Mouse (Mus musculus): ENCODE measurements at regions not wholly inside any gene's neighbourhood (a gene's known extent, or its start where the extent isn't known, plus 50 kb on each side); places are given as distances from the start of the nearest gene placed in this dataset.

DNA sequence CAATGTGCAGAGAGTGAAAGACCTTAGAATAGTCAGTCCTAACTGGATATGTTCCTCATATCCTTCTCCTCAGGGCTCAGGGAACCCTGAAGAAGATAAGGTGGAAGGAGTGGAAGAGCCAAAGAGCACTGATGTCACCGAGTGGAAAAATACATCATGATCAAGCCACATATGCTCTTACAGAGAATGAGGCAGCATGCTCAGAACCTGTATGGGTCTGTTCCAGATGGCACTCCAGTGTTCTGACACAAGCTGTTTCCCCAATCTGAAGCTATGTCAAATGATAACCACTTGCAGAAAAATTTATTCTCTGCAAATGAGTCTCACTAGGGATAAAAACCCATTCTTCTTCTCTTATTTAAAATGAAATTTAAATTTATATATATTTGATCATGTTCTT lies 572.6 kb upstream of the Robo2 start:
- Histone ChIP-seq H3K9ac (ENCODE audit: low read length) (no peak overlapping the region), H3K9me3 (ENCODE audit: control insufficient read depth, low read length) (no peaks in the 10 kb centered on the region), H3K27ac (ENCODE audit: low read depth, low read length) (no peak overlapping the region), H3K36me3 (ENCODE audit: control insufficient read depth, insufficient read depth, low read length) (no peaks in the 10 kb centered on the region), H3K4me1 (ENCODE audit: control insufficient read depth, insufficient read depth, low read length) (no peaks in the 10 kb centered on the region), H3K4me2 (no peak overlapping the region), H3K4me3 (ENCODE audit: low read depth, low read length) (no peak overlapping the region), H3K27me3 (ENCODE audit: control insufficient read depth, insufficient read depth, low read length) (no peaks in the 10 kb centered on the region)
- WGBS, result 84% methylated on average over 1 of the region's 1 CpGs
- DNase-seq (ENCODE audit: low spot score, missing footprints), result no peak
- ATAC-seq (ENCODE audit: low FRiP score), result no peak

DNA sequence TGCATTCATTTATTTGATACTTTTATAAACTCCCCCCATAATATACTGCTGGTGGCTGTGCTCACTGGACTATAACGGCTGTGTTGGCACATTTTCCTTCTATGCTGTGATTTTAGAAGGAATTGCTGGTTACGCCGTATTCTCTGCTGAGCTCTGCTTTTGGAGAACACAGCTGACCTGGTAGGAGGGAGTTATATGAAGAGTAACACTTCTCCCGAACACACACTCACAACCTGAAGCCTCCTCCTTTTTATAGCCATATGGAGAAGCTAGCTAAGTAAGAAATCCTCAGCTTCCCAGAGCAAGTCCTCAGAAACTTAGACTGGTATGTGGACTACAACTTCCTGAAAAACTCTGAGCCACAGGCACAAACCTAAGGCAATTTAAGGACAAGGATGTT lies 554.5 kb upstream of the Robo2 start:
- Histone ChIP-seq H3K27ac (ENCODE audit: low read depth, low read length) (no peak overlapping the region), H3K4me3 (ENCODE audit: low read depth, low read length) (no peak overlapping the region), H3K4me1 (ENCODE audit: control insufficient read depth, insufficient read depth, low read length) (no peaks in the 10 kb centered on the region), H3K36me3 (ENCODE audit: control insufficient read depth, insufficient read depth, low read length) (no peaks in the 10 kb centered on the region), H3K27me3 (ENCODE audit: control insufficient read depth, insufficient read depth, low read length) (no peaks in the 10 kb centered on the region), H3K9me3 (ENCODE audit: control insufficient read depth, low read length) (no peaks in the 10 kb centered on the region), H3K9ac (ENCODE audit: low read length) (no peak overlapping the region), H3K4me2 (no peak overlapping the region)
- DNase-seq (ENCODE audit: low spot score, missing footprints) (no peak), ATAC-seq (ENCODE audit: low FRiP score) (no peak)
- 91% methylated on average over 4 of the region's 4 CpGs for WGBS

DNA sequence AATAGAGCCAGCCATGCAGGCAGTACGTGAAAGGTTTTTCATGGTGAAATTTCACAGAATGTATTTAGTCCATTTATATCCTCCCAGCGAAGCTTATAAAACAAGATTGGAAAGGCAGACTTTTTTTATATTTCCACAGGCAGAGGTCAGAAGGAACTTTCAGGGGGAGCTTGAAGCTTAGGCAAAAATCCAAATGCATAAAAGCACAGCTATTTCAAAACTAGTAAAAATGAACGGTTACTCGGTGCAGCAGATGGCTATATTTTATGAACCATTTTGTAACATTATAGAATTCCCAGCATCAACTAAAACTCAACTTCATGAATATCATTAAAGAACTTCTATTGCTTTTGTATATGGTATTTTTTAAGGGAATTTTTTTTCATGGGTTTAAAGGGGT lies 518.1 kb upstream of the Robo2 start:
- 93% methylated on average over 4 of the region's 4 CpGs for WGBS
- Histone ChIP-seq H3K4me1 (ENCODE audit: control insufficient read depth, insufficient read depth, low read length) (no peaks in the 10 kb centered on the region), H3K4me2 (no peak overlapping the region), H3K9me3 (ENCODE audit: control insufficient read depth, low read length) (no peaks in the 10 kb centered on the region), H3K4me3 (ENCODE audit: low read depth, low read length) (no peak overlapping the region), H3K27ac (ENCODE audit: low read depth, low read length) (no peak overlapping the region), H3K36me3 (ENCODE audit: control insufficient read depth, insufficient read depth, low read length) (no peaks in the 10 kb centered on the region), H3K27me3 (ENCODE audit: control insufficient read depth, insufficient read depth, low read length) (no peaks in the 10 kb centered on the region), H3K9ac (ENCODE audit: low read length) (no peak overlapping the region)
- ATAC-seq (ENCODE audit: low FRiP score) (no peak), DNase-seq (ENCODE audit: low spot score, missing footprints) (no peak)

DNA sequence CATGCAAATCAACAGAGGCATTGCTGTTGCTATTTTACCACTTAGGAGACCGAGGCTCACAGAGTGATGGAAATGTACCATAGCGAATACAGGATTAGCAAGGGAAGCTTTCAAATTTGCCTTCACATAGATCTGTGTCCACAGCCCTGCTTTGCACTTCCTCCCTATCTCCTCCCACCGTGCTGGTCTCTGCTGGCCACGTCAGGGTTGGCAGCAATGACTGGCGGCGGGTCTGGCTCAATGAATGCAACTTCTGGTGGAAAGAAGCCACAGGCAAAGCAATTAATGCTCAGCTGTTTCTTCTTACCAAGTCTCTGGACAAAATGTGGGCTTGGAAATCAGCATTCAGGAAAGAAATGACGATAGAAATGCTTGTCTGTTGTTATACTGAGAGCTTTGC lies 489.2 kb upstream of the Robo2 start:
- H3K4me1 ChIP-seq (ENCODE audit: control insufficient read depth, insufficient read depth, low read length), result no peaks in the 10 kb centered on the region
- no peak for ATAC-seq (ENCODE audit: low FRiP score)
- WGBS, result 52% methylated on average over 7 of the region's 7 CpGs
- no peaks in the 10 kb centered on the region for H3K9me3 ChIP-seq (ENCODE audit: control insufficient read depth, low read length)
- no peak overlapping the region for H3K4me3 ChIP-seq (ENCODE audit: low read depth, low read length)
- H3K4me2 ChIP-seq, result no peak overlapping the region
- no peak overlapping the region for H3K27ac ChIP-seq (ENCODE audit: low read depth, low read length)
- no peaks in the 10 kb centered on the region for H3K36me3 ChIP-seq (ENCODE audit: control insufficient read depth, insufficient read depth, low read length)
- DNase-seq (ENCODE audit: low spot score, missing footprints), result no peak
- H3K9ac ChIP-seq (ENCODE audit: low read length), result no peak overlapping the region
- no peaks in the 10 kb centered on the region for H3K27me3 ChIP-seq (ENCODE audit: control insufficient read depth, insufficient read depth, low read length)

DNA sequence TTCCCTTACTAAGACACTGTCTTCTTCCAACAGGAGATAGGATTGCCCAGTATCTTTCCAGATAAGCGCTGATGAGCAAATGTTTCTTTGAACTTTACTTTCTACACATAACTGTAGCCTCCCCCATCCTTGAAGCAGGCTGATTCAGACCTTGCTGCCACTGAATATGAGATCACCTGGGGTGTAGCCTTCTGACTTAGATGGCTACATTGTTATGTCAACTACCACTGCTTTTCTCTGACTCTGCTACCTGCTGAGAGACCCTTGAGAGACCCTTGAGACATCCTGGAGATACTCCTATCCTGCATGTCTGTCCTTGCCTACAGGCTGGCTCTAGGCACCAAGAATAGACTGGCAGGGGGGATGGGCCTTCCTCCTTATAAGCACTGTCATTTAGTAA lies 476.1 kb upstream of the Robo2 start:
- WGBS, result 41% methylated on average over 1 of the region's 1 CpGs
- no peaks in the 10 kb centered on the region for H3K9me3 ChIP-seq (ENCODE audit: control insufficient read depth, low read length)
- H3K4me2 ChIP-seq, result no peak overlapping the region
- no peaks in the 10 kb centered on the region for H3K36me3 ChIP-seq (ENCODE audit: control insufficient read depth, insufficient read depth, low read length)
- no peak overlapping the region for H3K9ac ChIP-seq (ENCODE audit: low read length)
- H3K27ac ChIP-seq (ENCODE audit: low read depth, low read length), result no peak overlapping the region
- ATAC-seq (ENCODE audit: low FRiP score) (no peak), DNase-seq (ENCODE audit: low spot score, missing footprints) (no peak)
- no peaks in the 10 kb centered on the region for H3K4me1 ChIP-seq (ENCODE audit: control insufficient read depth, insufficient read depth, low read length)
- H3K27me3 ChIP-seq (ENCODE audit: control insufficient read depth, insufficient read depth, low read length), result no peaks in the 10 kb centered on the region
- H3K4me3 ChIP-seq (ENCODE audit: low read depth, low read length), result no peak overlapping the region

DNA sequence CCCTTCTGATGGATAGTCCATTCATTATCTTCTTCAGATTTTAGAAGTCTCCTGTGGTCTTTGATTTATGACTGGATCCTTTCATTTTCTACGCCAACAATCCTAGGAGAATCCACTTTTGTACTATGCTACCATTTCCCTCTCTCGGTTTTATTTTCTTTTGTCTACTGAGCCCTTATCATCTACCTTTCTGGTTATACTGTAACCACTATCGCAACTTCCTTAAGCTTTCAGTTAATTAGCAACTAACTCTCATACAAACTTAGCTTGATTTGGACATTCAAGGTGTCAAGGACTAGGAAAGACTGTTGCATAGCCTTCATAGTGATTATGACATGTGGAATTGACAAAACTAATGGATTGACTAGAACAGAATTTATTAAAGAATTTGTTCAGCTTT lies 467.0 kb upstream of the Robo2 start:
- no peaks in the 10 kb centered on the region for H3K27me3 ChIP-seq (ENCODE audit: control insufficient read depth, insufficient read depth, low read length)
- H3K4me1 ChIP-seq (ENCODE audit: control insufficient read depth, insufficient read depth, low read length), result no peaks in the 10 kb centered on the region
- H3K9ac ChIP-seq (ENCODE audit: low read length), result no peak overlapping the region
- ATAC-seq (ENCODE audit: low FRiP score), result no peak
- H3K27ac ChIP-seq (ENCODE audit: low read depth, low read length), result no peak overlapping the region
- no peak overlapping the region for H3K4me3 ChIP-seq (ENCODE audit: low read depth, low read length)
- H3K36me3 ChIP-seq (ENCODE audit: control insufficient read depth, insufficient read depth, low read length), result no peaks in the 10 kb centered on the region
- no peaks in the 10 kb centered on the region for H3K9me3 ChIP-seq (ENCODE audit: control insufficient read depth, low read length)
- 91% methylated on average over 3 of the region's 3 CpGs for WGBS
- DNase-seq (ENCODE audit: low spot score, missing footprints), result no peak
- H3K4me2 ChIP-seq, result no peak overlapping the region

DNA sequence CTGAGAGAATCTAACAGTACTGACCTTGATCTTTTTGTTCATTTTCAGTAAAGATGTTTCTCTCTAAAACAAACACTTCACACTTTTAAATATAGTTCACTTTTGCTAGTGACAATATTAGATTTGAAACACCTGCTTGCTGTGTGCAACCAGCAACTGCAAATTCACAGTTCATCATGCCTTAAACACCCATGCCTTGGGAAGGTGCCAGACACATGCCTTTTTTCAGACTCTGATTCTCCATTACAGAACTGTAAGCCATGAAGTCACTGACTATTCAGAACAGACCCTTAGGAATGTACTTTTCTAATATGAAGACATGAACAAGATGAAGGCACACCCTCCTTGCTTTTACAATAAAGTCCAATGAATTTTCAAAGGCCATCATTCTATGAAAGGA lies 462.1 kb upstream of the Robo2 start:
- Histone ChIP-seq H3K9ac (ENCODE audit: low read length) (no peak overlapping the region), H3K4me1 (ENCODE audit: control insufficient read depth, insufficient read depth, low read length) (no peaks in the 10 kb centered on the region), H3K4me2 (no peak overlapping the region), H3K36me3 (ENCODE audit: control insufficient read depth, insufficient read depth, low read length) (no peaks in the 10 kb centered on the region), H3K9me3 (ENCODE audit: control insufficient read depth, low read length) (no peaks in the 10 kb centered on the region), H3K27ac (ENCODE audit: low read depth, low read length) (no peak overlapping the region), H3K4me3 (ENCODE audit: low read depth, low read length) (no peak overlapping the region), H3K27me3 (ENCODE audit: control insufficient read depth, insufficient read depth, low read length) (no peaks in the 10 kb centered on the region)
- DNase-seq (ENCODE audit: low spot score, missing footprints) (no peak), ATAC-seq (ENCODE audit: low FRiP score) (no peak)

DNA sequence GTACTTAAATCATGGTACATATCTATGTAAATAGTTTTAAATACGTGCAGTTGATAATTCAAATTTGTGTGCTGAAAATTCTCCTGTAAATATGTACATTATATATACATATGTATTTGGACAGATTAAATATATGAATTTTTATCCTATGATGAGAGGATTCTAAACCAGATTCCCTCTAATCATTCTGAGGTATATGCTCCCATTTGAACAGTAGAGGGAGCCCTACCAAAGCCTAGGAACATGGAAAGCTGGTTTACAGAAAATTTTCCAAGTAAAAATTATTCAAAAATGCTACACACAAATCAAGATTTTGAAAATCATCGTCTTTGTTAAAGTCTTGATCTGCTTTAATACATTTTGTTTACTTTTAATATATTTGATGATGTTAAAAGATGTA lies 446.1 kb upstream of the Robo2 start:
- no peak overlapping the region for H3K4me2 ChIP-seq

DNA sequence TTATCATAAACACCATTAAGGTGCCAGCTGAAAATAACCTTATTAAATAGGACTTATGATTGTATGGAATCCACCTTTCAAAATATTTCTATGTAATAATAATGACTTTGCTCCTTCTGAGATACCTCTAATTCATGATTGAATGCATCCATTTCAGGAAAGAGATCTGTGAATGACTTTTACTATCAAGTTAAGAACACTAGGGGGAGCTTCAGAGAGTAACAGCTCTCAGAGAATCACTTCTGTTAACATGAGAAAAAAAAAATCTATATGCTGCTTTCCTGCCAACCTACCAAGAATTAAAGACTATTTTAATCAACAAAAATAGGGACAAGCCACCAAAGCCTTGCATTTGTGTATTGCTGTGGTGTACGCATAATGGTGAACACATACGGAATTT lies 428.4 kb upstream of the Robo2 start:
- 98% methylated on average over 2 of the region's 2 CpGs for WGBS
- Histone ChIP-seq H3K27ac (ENCODE audit: low read depth, low read length) (no peak overlapping the region), H3K36me3 (ENCODE audit: control insufficient read depth, insufficient read depth, low read length) (no peaks in the 10 kb centered on the region), H3K27me3 (ENCODE audit: control insufficient read depth, insufficient read depth, low read length) (no peaks in the 10 kb centered on the region), H3K4me1 (ENCODE audit: control insufficient read depth, insufficient read depth, low read length) (no peaks in the 10 kb centered on the region), H3K4me2 (no peak overlapping the region), H3K9me3 (ENCODE audit: control insufficient read depth, low read length) (no peaks in the 10 kb centered on the region), H3K4me3 (ENCODE audit: low read depth, low read length) (no peak overlapping the region), H3K9ac (ENCODE audit: low read length) (no peak overlapping the region)
- DNase-seq (ENCODE audit: low spot score, missing footprints) (no peak), ATAC-seq (ENCODE audit: low FRiP score) (no peak)

More for the DNA sequence above, 446.1 kb upstream of the Robo2 start:
- H3K27ac ChIP-seq (ENCODE audit: low read depth, low read length), result no peak overlapping the region
- no peaks in the 10 kb centered on the region for H3K27me3 ChIP-seq (ENCODE audit: control insufficient read depth, insufficient read depth, low read length)
- ATAC-seq (ENCODE audit: low FRiP score) (0 out of 2 replicates have a peak, but pooled peaks have one; percentile 50), DNase-seq (ENCODE audit: low spot score, missing footprints) (no peak)
- H3K4me3 ChIP-seq (ENCODE audit: low read depth, low read length), result no peak overlapping the region
- no peak overlapping the region for H3K9ac ChIP-seq (ENCODE audit: low read length)
- 18% methylated on average over 2 of the region's 2 CpGs for WGBS
- H3K36me3 ChIP-seq (ENCODE audit: control insufficient read depth, insufficient read depth, low read length), result no peaks in the 10 kb centered on the region
- H3K9me3 ChIP-seq (ENCODE audit: control insufficient read depth, low read length), result no peaks in the 10 kb centered on the region
- H3K4me1 ChIP-seq (ENCODE audit: control insufficient read depth, insufficient read depth, low read length), result no peaks in the 10 kb centered on the region

DNA sequence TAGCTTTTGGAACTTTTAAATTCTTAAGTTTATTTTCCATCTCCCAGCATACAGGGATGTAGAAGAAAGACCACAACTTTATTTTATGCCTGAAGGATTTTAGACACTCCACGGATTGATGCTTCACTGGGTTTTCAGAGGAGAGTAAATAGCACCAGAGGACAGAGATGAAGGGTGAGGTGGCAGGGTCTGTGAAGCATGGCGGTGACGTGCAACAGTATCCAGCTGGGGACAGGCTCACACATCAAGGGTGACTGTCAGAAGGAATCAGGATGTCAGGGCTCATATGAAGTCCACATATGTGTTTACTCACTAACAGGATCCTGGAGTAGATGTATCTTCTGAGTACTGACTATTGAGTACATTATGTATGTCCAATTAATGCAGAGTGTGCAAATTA lies 402.8 kb upstream of the Robo2 start:
- no peak overlapping the region for H3K4me3 ChIP-seq (ENCODE audit: low read depth, low read length)
- no peaks in the 10 kb centered on the region for H3K36me3 ChIP-seq (ENCODE audit: control insufficient read depth, insufficient read depth, low read length)
- H3K27ac ChIP-seq (ENCODE audit: low read depth, low read length), result no peak overlapping the region
- no peak overlapping the region for H3K4me2 ChIP-seq
- H3K27me3 ChIP-seq (ENCODE audit: control insufficient read depth, insufficient read depth, low read length), result no peaks in the 10 kb centered on the region
- DNase-seq (ENCODE audit: low spot score, missing footprints) (no peak), ATAC-seq (ENCODE audit: low FRiP score) (no peak)
- H3K9me3 ChIP-seq (ENCODE audit: control insufficient read depth, low read length), result no peaks in the 10 kb centered on the region
- 0 out of 2 replicates have a peak, but pooled peaks cover 2% of the 10 kb centered on the region for H3K4me1 ChIP-seq (ENCODE audit: control insufficient read depth, insufficient read depth, low read length)
- WGBS, result 55% methylated on average over 3 of the region's 3 CpGs
- no peak overlapping the region for H3K9ac ChIP-seq (ENCODE audit: low read length)

Measured in midbrain, embryonic 11.5 days (tissue).